Mouse (Mus musculus) intestine, embryonic 14.5 days (tissue): ENCODE measurements around the gene St6galnac6. TPM values are rescaled to one million over a fixed set of nuclear protein-coding genes. Genes with fewer than 3 reads are reported as not detected.

ENCODE experiments used
- ATAC-seq: fragments of 200-750 bp; cut with Nextera tagmentation; replicated peaks from 2 replicates; pipeline ENCODE4 v1.8.0; 2017; ENCODE audit warnings: low read depth, moderate number of reproducible peaks, moderate TSS enrichment, moderate library complexity; ENCODE audit not compliant: low FRiP score, low TSS enrichment
- DNase-seq: peaks from one replicate; pipeline ENCODE4 v3.0.0-alpha.2; 2018; ENCODE audit warnings: low spot score
- H3K27ac ChIP-seq: fragments of 300-500 bp; sonication (generic); 2 replicates; pipeline ENCODE4 v1.5.1; 2014; ENCODE audit warnings: low read depth, mild to moderate bottlenecking, control low read depth
- H3K27me3 ChIP-seq: fragments of 300-500 bp; sonication (generic); replicated peaks from 2 replicates; pipeline ENCODE4 v1.6.1; 2014; ENCODE audit warnings: low read length, control low read depth; ENCODE audit not compliant: control insufficient read depth, insufficient read depth
- H3K36me3 ChIP-seq: fragments of 300-500 bp; sonication (generic); 2 replicates; pipeline ENCODE4 v1.6.1; 2014; ENCODE audit warnings: low read length, control low read depth; ENCODE audit not compliant: control insufficient read depth, insufficient read depth
- H3K4me1 ChIP-seq: fragments of 300-500 bp; sonication (generic); replicated peaks from 2 replicates; pipeline ENCODE4 v1.6.1; 2014; ENCODE audit warnings: low read length, control low read depth, mixed read lengths; ENCODE audit not compliant: control insufficient read depth, insufficient read depth
- H3K4me2 ChIP-seq: fragments of 300-500 bp; sonication (generic); 2 replicates; pipeline ENCODE4 v1.6.1; 2014; ENCODE audit warnings: low read length
- H3K4me3 ChIP-seq: fragments of 300-500 bp; sonication (generic); 2 replicates; pipeline ENCODE4 v1.5.1; 2014; ENCODE audit warnings: low read depth, low read length, control low read depth, mixed read lengths
- H3K9ac ChIP-seq: fragments of 300-500 bp; sonication (generic); 2 replicates; pipeline ENCODE4 v1.6.1; 2014; ENCODE audit warnings: mild to moderate bottlenecking, low read length
- H3K9me3 ChIP-seq: fragments of 300-500 bp; sonication (generic); 2 replicates; pipeline ENCODE4 v1.6.1; 2016; ENCODE audit warnings: low read length, control low read depth; ENCODE audit not compliant: control insufficient read depth
- WGBS: fragments of 180-500 bp; shearing (Covaris S2); extraction: QIAGEN DNeasy Blood & Tissue Kit; methylation state at CpG from one replicate; pipeline ENCODE4 v1.1.7; 2014; 5-methylcytosine and 5-hydroxymethylcytosine counted together
- polyA plus RNA-seq: library from polyadenylated mRNA; unstranded; fragments of >200 nt; fragmentation: Nextera tagmentation; extraction: Ambion mirVana; gene quantifications from 2 replicates; pipeline ENCODE4 v1.2.1, GENCODE M21; 2014

Gene St6galnac6
- polyA plus RNA-seq, 1 experiment from 2014 or later, result 5.7 TPM

DNA sequence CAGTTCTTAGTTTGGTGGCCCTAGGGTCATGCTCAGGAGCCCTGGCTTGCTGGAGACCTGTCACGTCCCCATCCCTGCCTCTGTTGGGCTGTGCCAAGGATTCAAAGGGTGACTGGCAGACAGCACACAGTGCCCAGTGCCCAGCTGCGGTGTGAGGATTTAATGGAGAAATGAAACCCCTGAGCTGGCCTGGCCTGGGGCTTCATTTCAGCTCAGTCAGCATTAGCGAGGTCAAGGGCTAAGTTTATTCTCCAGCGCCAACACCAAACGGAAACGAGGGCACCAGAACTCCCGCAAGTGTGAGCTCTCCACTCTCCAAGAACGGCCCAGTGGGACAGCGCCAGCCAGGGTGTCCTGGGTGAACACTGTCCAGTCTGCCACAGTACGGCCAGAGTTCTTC lies 9.3 kb upstream of the St6galnac6 start:
- H3K9ac ChIP-seq, result no peak overlapping the region
- 78% methylated on average over 10 of the region's 10 CpGs for WGBS

GRCm38 (mm10) chr2:32591249-32591648 lies 8.3 kb upstream of the St6galnac6 start:
- no peak for ATAC-seq

More for the DNA sequence above, 9.3 kb upstream of the St6galnac6 start:
- ATAC-seq (no peak), DNase-seq (no peak)
- Histone ChIP-seq H3K4me3 (no peak overlapping the region), H3K36me3 (peaks cover 13% of the 10 kb centered on the region; the same call in 1 of the 2 replicates), H3K9me3 (no peaks in the 10 kb centered on the region), H3K27me3 (no peaks in the 10 kb centered on the region), H3K4me1 (peaks cover 20% of the 10 kb centered on the region), H3K27ac (no peak overlapping the region), H3K4me2 (no peak overlapping the region)

GRCm38 (mm10) chr2:32596725-32597124 lies 2.8 kb upstream of the St6galnac6 start:
- 91% methylated on average over 13 of the region's 13 CpGs for WGBS
- no peak overlapping the region for H3K27ac ChIP-seq
- no peak for DNase-seq

More at GRCm38 (mm10) chr2:32591249-32591648, 8.3 kb upstream of the St6galnac6 start:
- peaks cover 20% of the 10 kb centered on the region for H3K4me1 ChIP-seq
- DNase-seq, result no peak
- H3K4me2 ChIP-seq, result no peak overlapping the region
- no peaks in the 10 kb centered on the region for H3K27me3 ChIP-seq
- no peak overlapping the region for H3K4me3 ChIP-seq
- H3K27ac ChIP-seq, result no peak overlapping the region
- H3K9me3 ChIP-seq, result no peaks in the 10 kb centered on the region
- peaks cover 20% of the 10 kb centered on the region; the same call in 1 of the 2 replicates for H3K36me3 ChIP-seq
- 76% methylated on average over 6 of the region's 6 CpGs for WGBS
- no peak overlapping the region for H3K9ac ChIP-seq

GRCm38 (mm10) chr2:32597248-32597647 lies 2.3 kb upstream of the St6galnac6 start:
- Histone ChIP-seq H3K27ac (no peak overlapping the region), H3K4me3 (no peak overlapping the region), H3K27me3 (no peaks in the 10 kb centered on the region), H3K36me3 (peaks cover 29% of the 10 kb centered on the region), H3K4me2 (no peak overlapping the region), H3K9me3 (no peaks in the 10 kb centered on the region), H3K9ac (no peak overlapping the region), H3K4me1 (no peaks in the 10 kb centered on the region; the same call in 1 of the 2 replicates)
- DNase-seq (no peak), ATAC-seq (no peak)
- WGBS, result 83% methylated on average over 5 of the region's 5 CpGs

More at GRCm38 (mm10) chr2:32596725-32597124, 2.8 kb upstream of the St6galnac6 start:
- Histone ChIP-seq H3K27me3 (no peaks in the 10 kb centered on the region), H3K9me3 (no peaks in the 10 kb centered on the region), H3K9ac (no peak overlapping the region), H3K4me3 (no peak overlapping the region), H3K36me3 (peaks cover 29% of the 10 kb centered on the region), H3K4me2 (no peak overlapping the region), H3K4me1 (no peaks in the 10 kb centered on the region; the same call in 1 of the 2 replicates)
- ATAC-seq, result no peak

- H3K27me3 ChIP-seq, result no peaks in the 10 kb centered on the region
- no peak for DNase-seq
- 90% methylated on average over 5 of the region's 5 CpGs for WGBS
- ATAC-seq, result no peak
- no peaks in the 10 kb centered on the region; the same call in 1 of the 2 replicates for H3K4me1 ChIP-seq
- H3K9ac ChIP-seq, result no peak overlapping the region
- H3K36me3 ChIP-seq, result peaks cover 29% of the 10 kb centered on the region
- H3K4me3 ChIP-seq, result no peak overlapping the region
- no peaks in the 10 kb centered on the region for H3K9me3 ChIP-seq
- H3K4me2 ChIP-seq, result no peak overlapping the region
- no peak overlapping the region for H3K27ac ChIP-seq
Observed at GRCm38 (mm10) chr2:32597699-32598098, 1.8 kb upstream of the St6galnac6 start.

DNA sequence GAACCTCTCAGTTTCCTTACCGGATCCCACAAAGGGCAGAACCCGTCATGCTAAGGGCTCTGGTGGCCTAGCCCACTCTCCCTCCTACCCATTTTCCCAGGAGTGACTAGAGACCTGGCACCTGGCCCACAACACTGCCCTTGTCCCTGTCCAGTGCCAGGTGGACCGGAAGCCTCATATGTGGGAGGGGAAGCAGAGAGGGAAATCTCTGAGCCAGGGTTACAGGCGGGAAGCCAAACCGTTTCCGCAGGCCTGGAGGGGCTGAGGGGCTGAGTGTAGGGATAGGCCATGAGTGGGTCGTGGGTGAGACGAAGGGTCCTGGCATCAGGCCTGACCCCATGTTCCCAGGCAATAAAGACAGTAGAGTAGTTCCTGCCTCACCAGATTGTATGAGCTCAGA lies 1.0 kb upstream of the St6galnac6 start:
- Histone ChIP-seq H3K4me2 (no peak overlapping the region), H3K36me3 (peaks cover 29% of the 10 kb centered on the region), H3K9ac (no peak overlapping the region), H3K4me1 (no peaks in the 10 kb centered on the region; the same call in 1 of the 2 replicates), H3K9me3 (no peaks in the 10 kb centered on the region), H3K27ac (no peak overlapping the region), H3K4me3 (no peak overlapping the region), H3K27me3 (no peaks in the 10 kb centered on the region)
- ATAC-seq (no peak), DNase-seq (no peak)
- WGBS, result 89% methylated on average over 8 of the region's 8 CpGs

DNA sequence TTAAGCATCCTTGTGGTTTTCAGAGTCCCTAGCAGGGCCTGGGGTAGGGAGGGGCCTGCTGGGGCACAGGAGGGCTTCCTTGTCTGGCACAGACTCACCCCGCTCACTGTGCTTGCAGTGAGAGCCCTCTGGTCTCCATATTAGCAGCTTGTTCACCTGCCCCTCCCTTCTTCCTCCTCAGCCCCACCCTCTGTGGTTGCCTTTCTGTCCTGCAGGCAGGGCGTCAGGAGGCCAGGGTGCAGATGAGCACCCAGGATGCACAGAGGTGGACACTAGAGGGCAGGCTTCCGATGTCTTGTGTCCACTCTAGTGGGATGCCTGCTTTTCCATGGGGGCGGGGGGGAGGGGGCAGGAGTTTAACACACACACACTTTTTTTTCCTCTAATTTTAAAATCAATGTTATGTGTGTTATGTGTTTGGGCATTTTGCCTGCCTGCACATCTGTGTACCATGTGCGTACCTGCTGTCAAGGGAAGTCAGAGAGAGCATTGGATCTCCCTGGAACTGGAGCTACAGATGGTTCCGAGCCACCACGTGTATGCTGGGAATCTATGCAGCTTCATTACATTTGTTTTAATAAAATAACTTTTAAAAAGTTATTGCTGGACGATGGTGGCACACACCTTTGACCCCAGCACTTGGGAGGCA lies 2.0 kb downstream of the St6galnac6 start:
- WGBS, result 41% methylated on average over 8 of the region's 8 CpGs
- H3K36me3 ChIP-seq, result peaks cover 9% of the 10 kb centered on the region
- no peak overlapping the region for H3K4me3 ChIP-seq
- ATAC-seq (peak; percentile 71), DNase-seq (no peak)
- H3K4me2 ChIP-seq, result no peak overlapping the region
- no peak overlapping the region for H3K9ac ChIP-seq
- no peaks in the 10 kb centered on the region; the same call in 1 of the 2 replicates for H3K4me1 ChIP-seq
- H3K27ac ChIP-seq, result no peak overlapping the region
- H3K9me3 ChIP-seq, result no peaks in the 10 kb centered on the region
- no peaks in the 10 kb centered on the region for H3K27me3 ChIP-seq

GRCm38 (mm10) chr2:32602600-32603054 lies 3.1 kb downstream of the St6galnac6 start:
- peak overlapping the region; percentile 45 for H3K4me2 ChIP-seq
- no peaks in the 10 kb centered on the region for H3K9me3 ChIP-seq
- ATAC-seq (peak; percentile 33; the same call in 1 of the 2 replicates), DNase-seq (peak; percentile 98)
- peak overlapping the region; percentile 40; the same call in 1 of the 2 replicates for H3K27ac ChIP-seq
- peak overlapping the region; percentile 31 for H3K4me3 ChIP-seq
- under 1% methylated on average over 11 of the region's 11 CpGs for WGBS
- peaks cover 3% of the 10 kb centered on the region for H3K36me3 ChIP-seq
- H3K27me3 ChIP-seq, result no peaks in the 10 kb centered on the region
- no peaks in the 10 kb centered on the region; the same call in 1 of the 2 replicates for H3K4me1 ChIP-seq
- H3K9ac ChIP-seq, result peak overlapping the region; percentile 35; the same call in 1 of the 2 replicates

DNA sequence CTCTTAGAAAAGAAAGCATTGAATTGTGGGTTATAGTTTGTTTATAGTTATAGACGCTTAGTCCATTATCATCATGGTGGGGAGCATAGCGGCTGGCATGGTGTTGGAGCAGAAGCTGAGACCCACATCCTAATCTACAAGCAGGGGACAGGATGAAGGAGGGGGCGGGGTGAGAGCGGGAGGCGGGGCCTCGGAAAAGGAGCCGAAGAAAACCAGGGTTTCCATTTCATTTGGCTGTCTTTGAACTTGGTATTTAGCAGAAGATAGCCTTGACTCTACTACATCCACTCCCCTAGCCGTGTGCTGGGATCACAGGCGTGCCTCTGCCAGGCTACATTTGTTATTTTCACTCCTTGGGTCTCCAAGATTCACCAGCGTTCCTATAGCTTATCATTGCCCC lies 5.1 kb downstream of the St6galnac6 start:
- Histone ChIP-seq H3K27me3 (no peaks in the 10 kb centered on the region), H3K4me1 (peaks cover 13% of the 10 kb centered on the region), H3K4me3 (no peak overlapping the region), H3K4me2 (no peak overlapping the region), H3K36me3 (no peaks in the 10 kb centered on the region), H3K9me3 (no peaks in the 10 kb centered on the region), H3K9ac (no peak overlapping the region), H3K27ac (no peak overlapping the region)
- no peak for DNase-seq
- WGBS, result 40% methylated on average over 10 of the region's 10 CpGs
- no peak for ATAC-seq
